Mouse (Mus musculus) gastrocnemius, adult 8-10 months (tissue): Measurements from ENCODE around the gene Mcoln2. TPM values are rescaled to one million over a fixed set of nuclear protein-coding genes. Genes with fewer than 3 reads are reported as not detected.
A peak's percentile ranks its signal among the peaks of the same experiment; 100 is the strongest.

Source experiments
- DNase-seq, 2 experiments: peaks; one replicate each; pipeline ENCODE4 v3.0.0; 2022; ENCODE audit warnings: low spot score in 2 of 2
- total RNA-seq, 4 experiments: library from RNA; stranded (reverse); gene quantifications; 2 replicates each; pipeline ENCODE4 v1.2.4; 2022

Gene Mcoln2
- total RNA-seq, result 1 to 10 TPM in 1 of 4 experiments, under 1 TPM in 1, not detected in 2; 0.19 to 1.4 TPM

DNA sequence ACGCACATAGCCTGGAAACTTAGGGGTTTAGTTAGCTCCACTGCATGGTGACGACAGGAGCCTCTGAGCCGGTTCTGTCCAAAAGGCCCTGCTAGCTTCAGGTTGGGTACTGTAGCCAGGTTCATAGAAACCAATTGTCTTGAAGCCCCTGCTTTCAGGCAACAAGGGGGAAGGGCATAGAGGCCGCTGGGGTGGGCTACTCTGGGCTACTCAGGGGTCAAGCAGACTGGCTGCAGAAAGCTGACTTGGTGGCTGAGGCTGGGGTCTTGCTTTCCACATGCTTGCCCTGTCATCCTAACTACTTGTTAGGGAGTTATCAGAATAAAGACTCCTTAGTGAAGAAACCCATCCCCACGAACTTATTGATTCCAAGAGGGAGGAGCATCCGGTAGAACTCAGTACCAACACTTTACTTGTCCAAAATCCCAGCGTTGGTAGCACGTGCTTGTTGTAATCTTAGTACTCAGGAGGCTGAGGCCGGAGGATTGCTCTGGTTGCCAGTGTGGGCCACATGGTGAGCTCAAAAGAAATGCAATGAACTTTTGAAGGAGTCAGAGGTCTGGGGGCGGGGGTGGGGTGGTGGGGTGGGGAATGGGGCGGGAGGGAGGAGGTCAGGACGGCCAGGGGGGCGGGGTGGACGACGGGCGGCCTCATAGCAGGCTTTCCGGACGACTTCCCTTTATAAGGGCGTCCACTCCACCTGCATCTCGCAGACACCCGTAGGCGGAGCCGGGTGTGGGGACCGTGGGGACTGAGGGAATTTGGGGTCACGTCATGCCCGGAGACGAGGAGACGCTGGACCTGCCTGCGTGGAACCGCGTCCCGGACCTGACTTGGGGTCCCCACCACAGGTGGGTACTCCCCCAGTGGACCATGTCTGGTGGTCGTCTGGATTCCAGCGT, at the start of gene Mcoln2:
Gene Mcoln2 (plus strand): TSS at position 678 of the 902 bp plus-strand sequence.
- DNase-seq, result no peak

DNA sequence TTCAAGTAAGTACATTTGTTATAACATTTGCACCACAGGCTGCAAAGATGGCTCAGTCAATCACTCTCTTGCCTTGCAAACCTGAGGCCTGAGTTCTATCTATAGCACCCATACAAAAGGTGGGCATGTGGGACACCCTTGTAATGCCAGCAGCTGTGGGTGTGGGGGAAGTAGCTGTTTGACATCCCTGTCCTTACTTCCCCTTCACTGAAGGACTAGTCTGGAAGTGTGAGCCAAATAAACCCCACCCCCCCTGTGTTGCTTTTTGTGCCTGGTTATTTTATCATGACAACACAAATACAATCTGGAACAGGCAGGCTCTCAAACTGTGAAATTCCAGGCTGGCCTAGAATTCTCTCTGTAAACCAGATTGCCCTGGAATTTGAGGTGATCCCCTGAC, 49.7 kb upstream of the Mcoln2 start:
- DNase-seq, result no peak

DNA sequence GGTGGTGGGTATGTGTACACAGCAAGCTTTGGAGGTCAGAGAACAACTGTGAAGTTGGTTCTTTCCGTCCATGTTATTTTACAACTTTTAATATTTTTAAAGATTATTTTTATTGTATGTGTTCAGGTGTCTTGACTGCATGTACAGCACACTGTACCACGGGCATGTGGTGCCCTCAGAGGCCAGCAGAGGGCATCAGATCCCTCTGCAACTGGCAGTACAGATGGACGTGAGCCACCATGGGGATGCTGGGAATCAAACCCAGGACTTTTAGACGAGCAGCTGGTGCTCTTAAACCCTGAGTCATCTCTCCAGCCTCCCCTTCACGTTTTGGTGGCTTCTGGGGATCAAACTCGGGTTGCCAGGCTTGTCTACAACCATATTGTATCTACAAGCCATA, 47.6 kb upstream of the Mcoln2 start:
- DNase-seq, result no peak

DNA sequence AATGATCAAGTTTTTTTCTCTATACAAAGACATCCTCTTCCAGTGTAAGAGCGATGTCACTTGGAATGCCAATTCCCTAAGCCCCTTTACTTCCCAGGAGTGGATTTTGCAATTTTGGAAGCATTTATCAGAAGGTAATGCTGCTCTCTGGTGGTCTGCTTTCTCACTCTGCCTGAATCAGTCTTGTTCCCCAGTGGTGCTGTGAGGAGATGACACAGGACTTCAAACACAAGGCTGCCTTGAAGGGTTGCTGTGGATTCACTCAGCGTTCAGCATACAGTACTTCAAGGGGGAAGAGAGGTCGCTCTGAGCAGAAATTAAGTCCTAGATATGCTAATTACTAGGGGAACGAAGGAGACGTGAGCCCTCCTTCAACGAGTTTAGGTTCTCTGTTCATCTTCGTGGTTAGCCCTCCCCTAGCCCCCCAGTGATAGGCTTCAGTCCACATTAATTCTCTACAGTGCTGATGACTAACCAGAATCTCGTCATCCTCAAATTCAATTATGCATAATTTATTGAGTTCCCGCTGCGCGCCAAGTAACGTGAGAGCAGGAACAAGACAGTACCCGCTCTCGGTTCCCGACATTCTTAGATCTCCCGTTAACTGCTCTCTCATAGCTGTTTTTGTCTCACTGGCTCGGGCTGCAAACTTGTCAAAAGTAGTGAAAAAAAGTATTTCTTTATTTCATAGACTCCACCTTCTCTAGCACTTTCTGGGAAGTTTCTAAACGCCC, 42.4 kb upstream of the Mcoln2 start:
- no peak for DNase-seq

DNA sequence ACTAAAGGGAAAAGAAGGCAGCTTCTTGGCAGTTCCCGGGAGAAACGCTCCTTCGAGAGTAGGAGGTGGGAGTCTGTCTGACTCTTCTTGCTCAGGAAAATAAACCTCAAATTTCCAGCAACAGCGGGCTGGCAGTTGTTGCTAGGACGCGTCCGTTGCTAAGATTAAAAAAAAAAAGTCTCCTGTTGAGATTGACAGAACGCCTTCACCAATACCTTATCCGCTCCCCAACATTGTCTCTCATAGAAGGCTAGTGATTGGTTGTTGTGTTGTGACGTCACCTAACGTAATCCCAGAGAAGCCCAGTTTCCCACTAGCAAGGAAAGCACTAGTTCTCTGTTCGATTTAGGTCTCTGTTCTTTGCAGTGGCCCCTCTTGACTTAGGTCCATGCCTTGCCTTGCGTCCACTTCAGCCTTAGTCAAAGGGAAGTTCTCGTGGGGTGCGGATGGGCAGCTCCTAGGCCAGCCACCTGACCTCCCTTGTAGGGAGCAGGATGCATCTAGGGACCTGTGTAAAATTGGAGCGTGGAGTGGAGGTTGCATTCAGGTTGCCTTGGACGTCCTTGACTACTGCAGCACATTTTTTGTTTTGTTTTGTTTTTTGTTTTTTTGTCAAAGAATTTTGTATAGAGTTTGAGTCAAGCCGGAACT, 41.6 kb upstream of the Mcoln2 start, which contains the start of gene Wdr63:
Gene Wdr63 (minus strand): TSS at position 210 of the 651 bp plus-strand sequence.
- DNase-seq, result no peak

DNA sequence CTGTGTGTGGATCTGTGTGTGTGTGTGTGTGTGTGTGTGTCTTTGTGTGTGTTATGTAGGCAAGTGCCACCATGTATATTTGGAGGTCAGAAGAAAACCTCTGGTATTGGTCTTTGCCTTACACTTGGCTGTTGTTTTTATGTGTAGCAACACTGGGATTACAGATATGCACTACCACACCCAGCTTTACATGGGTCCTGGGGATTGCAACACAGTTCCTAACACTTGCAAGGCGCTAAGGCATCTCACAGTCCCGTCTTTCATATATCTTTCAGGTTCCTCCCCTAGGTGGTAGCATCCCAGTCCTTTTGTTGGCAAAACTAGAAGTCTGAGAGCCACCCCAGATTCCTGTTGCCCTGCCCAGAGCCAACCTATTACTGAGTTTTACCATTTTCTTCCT, 40.7 kb upstream of the Mcoln2 start:
- DNase-seq, result no peak

DNA sequence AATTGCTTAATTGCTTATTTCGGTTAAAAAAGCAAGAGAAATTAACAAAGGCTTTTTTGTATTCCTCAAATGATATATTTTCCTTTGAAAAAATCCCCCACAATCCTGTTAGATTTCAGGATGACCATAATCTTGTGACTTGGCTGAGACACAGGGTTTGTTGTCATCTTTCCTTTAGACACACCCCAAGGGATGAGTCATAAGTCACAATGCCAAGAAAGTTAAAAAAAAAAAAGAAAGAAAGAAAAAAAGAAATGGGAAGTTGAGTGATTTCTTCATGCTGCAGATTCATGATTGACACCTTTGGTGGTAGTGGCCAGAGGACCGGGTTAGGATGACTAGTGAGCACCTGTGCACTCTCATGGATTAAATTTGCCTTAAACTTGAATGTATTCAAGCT, 39.3 kb upstream of the Mcoln2 start:
- DNase-seq, result no peak

DNA sequence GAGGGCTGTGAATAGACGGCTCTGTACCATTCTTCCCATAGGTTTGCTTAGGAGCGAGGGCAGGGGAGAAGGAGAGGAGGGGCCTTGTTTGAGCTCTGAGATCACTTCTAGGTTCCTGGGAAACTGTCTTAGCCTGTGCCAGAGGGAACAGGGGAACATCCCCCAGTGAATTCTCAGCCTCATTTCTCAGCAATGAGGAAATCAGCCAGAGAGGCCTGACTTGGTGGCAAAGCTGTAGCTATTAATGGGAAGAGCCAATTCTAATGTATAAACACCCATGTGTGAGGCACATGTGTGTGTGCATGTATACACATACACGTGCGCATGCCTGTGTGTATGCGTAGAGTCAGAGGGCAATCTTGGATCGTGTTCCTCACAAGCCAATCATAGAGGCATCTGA, 38.7 kb upstream of the Mcoln2 start:
- peak in 1 of 2 experiments; percentile 10 for DNase-seq

DNA sequence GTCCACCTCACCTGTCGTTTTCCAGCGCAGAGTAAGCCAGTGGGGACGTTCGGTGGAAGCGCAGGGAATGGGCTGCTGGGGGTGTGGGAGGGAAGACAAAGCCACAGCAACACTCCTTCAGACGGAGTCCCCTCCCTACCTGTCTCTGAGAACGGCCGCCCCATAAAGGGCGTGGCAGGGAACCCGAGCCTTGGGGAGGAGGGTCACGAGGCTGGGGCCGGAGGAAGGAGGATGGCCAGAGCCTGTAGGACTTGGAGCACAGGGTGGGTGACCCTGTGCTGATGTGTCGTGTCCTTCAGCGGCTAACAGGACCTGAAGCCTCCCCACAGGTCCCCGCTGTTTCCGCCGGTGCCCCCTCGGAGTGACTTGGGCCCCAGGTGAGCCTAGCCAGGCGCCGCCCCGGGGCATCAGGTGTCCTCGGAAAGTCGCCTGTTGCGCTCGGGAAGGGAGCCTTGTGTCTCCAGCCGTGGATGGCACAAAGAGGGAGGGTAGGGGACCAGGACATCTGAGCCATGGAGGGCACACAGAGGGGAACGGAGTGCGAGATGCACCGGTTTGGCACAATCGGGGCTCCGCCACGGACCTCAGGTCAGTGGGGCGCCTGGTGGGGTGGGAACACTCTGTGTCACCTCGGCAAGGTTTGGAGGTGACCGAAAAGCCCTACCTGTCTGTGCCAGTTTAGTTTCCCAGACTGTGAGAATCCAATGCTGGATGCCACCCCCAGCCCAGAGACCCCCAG, 32.2 kb upstream of the Mcoln2 start, which contains the start of gene Mcoln3:
Gene Mcoln3 (plus strand): TSS at position 193 of the 739 bp plus-strand sequence.
- DNase-seq, result no peak

DNA sequence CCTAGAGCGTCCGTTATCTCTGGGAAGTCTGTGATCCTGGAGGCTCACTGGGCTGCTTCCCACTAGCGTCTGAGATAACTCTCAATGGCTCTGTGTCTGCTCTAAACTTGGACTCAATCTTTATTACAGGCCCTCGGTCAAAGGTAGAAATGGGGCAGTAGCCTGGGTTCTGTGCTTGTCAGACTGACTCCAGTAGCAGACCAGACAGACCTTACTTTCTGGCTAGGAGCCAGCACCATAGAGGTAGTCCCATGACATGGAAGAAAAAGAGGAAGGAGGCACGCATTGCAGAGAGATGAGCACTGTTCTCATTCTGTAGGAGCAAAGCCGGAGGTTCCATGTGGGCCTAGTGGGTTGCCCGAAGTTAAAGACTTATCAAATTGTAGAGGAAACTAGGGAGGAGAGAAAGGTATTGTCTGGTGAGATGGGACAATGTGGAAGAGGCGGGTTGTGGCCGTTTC, 31.6 kb upstream of the Mcoln2 start:
- no peak for DNase-seq

DNA sequence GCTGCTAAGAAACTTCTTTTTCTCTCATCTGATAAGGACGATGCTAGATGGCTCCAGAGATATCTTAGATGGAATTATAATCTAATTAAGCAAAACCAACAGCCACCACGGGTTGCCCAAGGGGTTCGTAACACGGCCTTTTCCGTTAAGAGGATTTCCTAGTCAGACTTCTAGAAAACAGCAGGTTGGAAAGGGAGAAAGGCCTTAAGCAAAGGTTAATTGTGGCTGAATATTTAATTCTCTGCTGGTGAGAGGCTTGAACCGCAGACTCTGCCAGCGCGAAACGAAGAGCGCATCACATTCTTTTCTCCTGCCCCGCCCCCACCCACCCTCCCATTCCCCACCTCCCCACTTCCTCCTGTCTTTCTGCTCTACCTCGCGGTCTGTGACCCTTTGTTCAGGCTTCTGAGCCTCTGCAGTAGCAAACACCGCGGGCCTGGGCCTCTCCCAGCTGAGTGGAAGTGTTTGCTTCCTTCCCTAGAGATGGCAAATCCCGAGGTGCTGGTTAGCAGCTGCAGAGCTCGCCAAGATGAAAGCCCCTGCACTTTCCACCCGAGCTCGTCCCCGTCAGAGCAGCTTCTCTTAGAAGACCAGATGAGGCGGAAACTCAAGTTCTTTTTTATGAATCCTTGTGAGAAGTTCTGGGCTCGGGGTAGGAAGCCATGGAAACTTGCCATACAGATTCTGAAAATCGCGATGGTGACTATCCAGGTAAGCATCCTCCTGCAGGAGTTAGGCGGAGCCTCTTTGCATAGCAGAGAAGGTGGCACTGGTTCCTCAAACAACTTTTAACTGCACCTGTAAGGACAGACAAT, 28.1 kb upstream of the Mcoln2 start:
- DNase-seq, result no peak

DNA sequence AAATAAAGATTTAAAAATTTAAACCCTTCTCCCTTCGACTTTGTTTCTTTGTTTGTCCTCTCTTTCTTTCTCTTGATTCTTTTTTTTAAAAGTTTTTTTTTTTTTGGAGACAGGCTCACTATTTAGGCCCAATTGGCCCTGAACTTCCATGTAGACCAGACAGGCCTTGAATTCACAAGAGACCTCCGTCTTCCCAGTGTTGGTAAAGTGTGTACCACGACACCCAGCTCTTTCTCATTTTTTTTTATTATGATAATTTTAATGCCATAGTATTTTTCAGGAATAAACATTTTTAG, 27.6 kb upstream of the Mcoln2 start:
- DNase-seq, result no peak

DNA sequence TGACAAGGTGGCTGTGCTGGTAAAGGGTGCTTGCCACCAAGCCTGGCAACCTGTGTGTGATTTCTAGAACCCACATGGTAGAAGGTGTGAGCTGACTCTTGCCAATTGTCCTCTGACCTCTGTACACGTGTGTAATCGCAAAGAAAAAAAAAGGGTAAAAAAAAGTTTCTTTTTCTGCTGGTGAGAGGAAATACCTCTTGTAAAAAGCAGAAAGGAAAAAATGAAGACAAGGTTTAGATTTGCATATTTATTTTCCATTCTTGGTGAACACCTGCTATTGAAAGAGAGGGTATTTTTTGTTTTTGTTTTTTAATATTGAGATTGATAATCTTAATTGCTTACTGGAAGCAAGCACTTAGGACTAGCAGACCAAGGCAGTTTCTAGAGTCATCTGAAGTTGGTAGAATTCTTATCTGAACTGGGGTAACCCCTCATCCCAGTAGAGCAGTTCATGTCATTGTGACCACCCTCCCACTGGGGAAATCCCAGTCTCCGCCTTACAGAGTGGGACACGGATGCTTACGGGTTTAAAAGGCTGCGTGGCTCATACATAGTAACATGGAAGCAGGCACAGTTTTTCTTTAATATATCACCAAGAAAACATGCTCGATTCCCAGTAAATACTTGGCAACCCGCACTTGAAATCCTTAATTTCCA, 26.7 kb upstream of the Mcoln2 start:
- no peak for DNase-seq

DNA sequence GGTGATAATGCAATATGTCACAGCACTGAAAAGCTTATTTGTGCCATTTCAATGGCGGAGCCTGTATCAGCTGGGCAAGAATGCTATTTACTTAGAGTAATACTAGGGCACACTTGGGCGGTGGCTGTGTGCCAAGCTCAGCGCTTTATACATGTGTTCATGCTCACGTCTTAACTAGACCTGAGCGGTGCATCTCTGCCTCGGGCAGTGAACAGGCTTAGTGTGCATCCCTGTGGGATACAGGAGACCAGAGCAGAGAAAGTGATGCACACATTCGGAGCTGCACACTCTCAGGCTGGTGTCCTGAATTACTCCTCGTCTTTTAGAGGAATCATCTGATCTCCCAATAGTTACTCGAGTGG, 26.2 kb upstream of the Mcoln2 start:
- no peak for DNase-seq

DNA sequence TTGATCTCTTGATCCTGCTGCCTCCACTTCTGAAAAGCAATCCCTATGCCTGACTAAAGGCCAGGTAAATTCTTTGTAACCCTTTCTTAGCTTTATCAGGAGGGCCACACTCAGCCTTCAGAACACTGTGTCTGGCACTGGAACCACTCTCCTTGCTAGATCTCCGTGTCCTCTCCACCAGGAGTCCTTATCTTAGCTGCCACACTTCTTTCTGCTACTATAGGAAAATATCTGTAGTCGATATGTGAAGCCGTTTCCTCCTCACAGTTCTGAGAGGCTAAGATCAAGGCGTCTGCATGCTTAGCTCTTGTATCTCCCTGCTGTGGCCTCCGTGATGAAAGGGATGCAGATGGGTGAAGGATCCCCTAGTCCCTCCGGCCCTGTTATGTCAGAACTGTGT, 22.4 kb upstream of the Mcoln2 start:
- no peak for DNase-seq

DNA sequence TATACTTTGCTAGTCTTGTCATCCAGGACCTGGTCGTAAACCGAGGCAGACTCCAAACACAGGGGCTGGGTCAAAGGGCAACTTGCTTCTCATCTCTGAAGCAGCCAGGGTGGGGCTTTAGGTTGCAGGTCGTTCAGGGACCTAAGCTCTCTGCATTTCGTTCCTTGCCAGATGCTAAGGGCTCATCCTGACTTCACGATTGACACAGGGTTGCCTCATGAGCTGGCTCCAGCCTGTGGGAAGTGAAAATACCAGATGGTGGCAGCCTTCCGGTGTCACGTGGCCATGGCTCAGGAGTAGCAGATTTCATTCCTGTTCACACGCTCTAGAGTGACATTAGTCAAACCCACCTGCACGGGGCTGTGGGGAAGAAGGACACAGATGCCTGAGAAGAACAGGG, 14.8 kb upstream of the Mcoln2 start:
- no peak for DNase-seq

DNA sequence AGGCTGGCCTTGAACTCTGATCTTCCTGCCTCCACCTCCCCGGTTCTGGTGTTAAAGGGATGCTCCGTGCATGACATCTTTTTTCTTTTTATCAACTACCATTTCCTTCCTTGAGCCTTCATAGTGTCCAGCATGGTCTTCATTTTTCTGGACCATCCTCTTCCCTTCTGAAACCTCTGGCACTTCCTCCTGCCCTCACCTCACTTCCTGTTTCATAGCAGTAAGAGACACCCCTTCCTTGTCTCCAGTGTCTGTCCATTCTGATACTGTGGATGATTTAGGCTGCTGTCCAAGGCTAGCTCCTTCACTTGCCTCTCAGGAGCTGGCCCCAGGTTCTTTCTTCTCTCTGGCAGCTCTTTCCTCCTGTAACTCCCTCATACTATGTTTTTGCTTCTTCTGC, 14.2 kb upstream of the Mcoln2 start:
- DNase-seq, result no peak

DNA sequence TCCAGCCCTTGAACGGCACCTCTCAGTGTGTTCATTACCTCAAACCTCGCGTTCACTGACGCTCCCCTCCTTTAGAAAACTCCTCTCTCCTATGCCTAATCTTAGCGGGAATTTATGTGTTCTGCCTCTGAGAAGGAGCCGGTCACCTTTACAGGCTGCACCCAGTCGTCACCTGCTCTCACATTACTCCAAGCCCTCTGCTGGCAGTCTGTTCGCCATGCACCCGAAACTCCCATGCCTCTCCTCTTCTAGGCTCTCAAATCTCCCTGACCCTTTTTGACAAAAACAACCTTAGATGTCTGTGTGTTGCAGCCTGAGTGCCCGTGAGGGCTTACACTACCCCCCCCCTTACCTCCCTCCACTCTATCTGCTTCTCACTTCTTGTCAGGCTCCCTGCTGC, 13.2 kb upstream of the Mcoln2 start:
- no peak for DNase-seq

DNA sequence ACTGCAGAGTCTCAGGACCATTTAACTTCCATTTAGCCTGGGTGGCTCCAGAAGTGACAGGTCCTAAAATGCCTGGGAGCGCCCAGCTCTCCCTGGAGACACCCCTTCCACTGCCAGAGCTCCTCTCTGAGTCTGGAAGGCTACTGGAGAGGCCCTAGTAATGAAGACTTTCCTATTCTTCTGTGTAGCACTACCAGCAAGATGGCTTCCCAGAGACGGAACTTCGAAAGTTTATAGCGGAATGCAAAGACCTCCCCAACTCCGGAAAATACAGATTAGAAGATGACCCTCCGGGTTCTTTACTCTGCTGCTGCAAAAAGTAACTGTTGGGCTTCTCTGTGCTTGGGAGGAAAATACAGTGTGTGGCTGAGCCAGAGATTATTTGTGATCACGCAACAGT, 9.4 kb upstream of the Mcoln2 start:
- no peak for DNase-seq

DNA sequence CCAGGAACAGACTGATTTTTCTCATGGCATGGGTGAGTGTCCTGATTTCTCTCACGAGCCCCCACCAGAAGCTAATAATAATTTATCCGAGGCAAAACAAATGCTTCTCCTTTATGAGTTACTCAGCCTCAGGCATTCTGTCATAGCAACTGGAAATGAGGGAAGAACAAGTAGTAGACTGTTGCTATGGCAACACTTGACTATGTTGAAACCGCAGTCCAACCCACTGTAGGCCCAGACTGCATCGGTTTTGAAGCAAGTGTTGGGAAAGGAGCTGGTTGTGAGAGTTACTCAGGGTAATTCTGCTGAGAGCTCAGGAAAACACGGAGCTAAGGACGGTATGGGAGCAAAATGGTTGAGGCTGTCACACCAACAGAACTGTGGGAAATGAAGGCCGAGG, 7.1 kb upstream of the Mcoln2 start:
- no peak for DNase-seq
